Mouse (Mus musculus) CH12.LX (cell line): ENCODE measurements around the gene Cys1. TPM values are rescaled to one million over a fixed set of nuclear protein-coding genes. Genes with fewer than 3 reads are reported as not detected.

Experiments
- DNase-seq: peaks from one replicate; pipeline ENCODE4 v3.0.0-alpha.2; 2013; ENCODE audit errors: extremely low read depth
- H3K27ac ChIP-seq: 2 replicates; pipeline ENCODE4 v1.5.1; 2012; ENCODE audit warnings: low read depth, mild to moderate bottlenecking, control low read depth, moderate library complexity; ENCODE audit not compliant: insufficient read depth
- H3K27me3 ChIP-seq: replicated peaks from 2 replicates; pipeline ENCODE3; 2012; ENCODE audit warnings: inconsistent platforms
- H3K36me3 ChIP-seq, 2 experiments: replicated peaks in 1 of 2; 2 replicates each; pipeline versions ENCODE3 to v1.6.1; 2012; ENCODE audit warnings: inconsistent platforms in 1 of 2, low read length in 1 of 2, mild to moderate bottlenecking in 1 of 2, mixed read lengths in 1 of 2, moderate library complexity in 1 of 2; ENCODE audit not compliant: control insufficient read depth in 1 of 2, insufficient read depth in 1 of 2
- H3K4me1 ChIP-seq, 2 experiments: 2 replicates each; pipeline ENCODE4 v1.6.1; 2012; ENCODE audit warnings: inconsistent platforms in 1 of 2, moderate library complexity in 1 of 2; ENCODE audit not compliant: insufficient read depth in 2 of 2, control insufficient read depth in 1 of 2
- H3K4me2 ChIP-seq: 2 replicates; pipeline ENCODE4 v1.6.1; 2012; ENCODE audit warnings: low read depth, mild to moderate bottlenecking, control low read depth; ENCODE audit not compliant: poor library complexity, insufficient read depth, severe bottlenecking
- H3K4me3 ChIP-seq, 3 experiments: fragments of 150-350 bp in 1 of 3; sonication (generic) in 1 of 3; replicated peaks in 1 of 3; 2 replicates each; pipeline versions ENCODE3 to v1.5.1; 2011 to 2012; ENCODE audit warnings: low read depth in 2 of 3, low read length in 2 of 3, mild to moderate bottlenecking in 2 of 3, moderate library complexity in 2 of 3, control low read depth in 1 of 3, improper control_type of control experiment in 1 of 3, inconsistent platforms in 1 of 3, mixed read lengths in 1 of 3; ENCODE audit not compliant: poor library complexity in 1 of 3
- H3K79me2 ChIP-seq: replicated peaks from 2 replicates; pipeline ENCODE4 v1.6.1; 2012; ENCODE audit warnings: mild to moderate bottlenecking, moderate library complexity; ENCODE audit not compliant: control insufficient read depth, poor library complexity, insufficient read depth, severe bottlenecking; ENCODE audit errors: extremely low read depth
- H3K9ac ChIP-seq: 2 replicates; pipeline ENCODE4 v1.6.1; 2012; ENCODE audit warnings: low read depth, mild to moderate bottlenecking, control low read depth, moderate library complexity; ENCODE audit not compliant: insufficient read depth
- H3K9me3 ChIP-seq: replicated peaks from 2 replicates; pipeline ENCODE3; 2012; ENCODE audit warnings: low read length, inconsistent platforms, mixed read lengths
- GABPA ChIP-seq: IDR thresholded peaks from 2 replicates; pipeline ENCODE4 v1.6.1; 2012; ENCODE audit warnings: low read depth, low read length, improper control_type of control experiment, inconsistent platforms; ENCODE audit not compliant: insufficient replicate concordance
- MYC ChIP-seq: IDR thresholded peaks from 2 replicates; pipeline ENCODE4 v1.6.1; 2011; ENCODE audit warnings: low read depth, mild to moderate bottlenecking, improper control_type of control experiment, low read length
- SIN3A ChIP-seq: IDR thresholded peaks from 2 replicates; pipeline ENCODE4 v1.6.1; 2012; ENCODE audit warnings: low read length, improper control_type of control experiment, inconsistent platforms
- dilution Hi-C: fragments of 300-500 bp; cut with MboI; formaldehyde crosslinking; loops from 2 replicates; pipeline ENCODE4 v1.14.3; 2020; ENCODE audit warnings: low sequenced_read_pairs; ENCODE audit not compliant: extremely low pct_unique_long_range_greater_than_20kb, extremely low pct_ligation_motif_present
- in situ Hi-C: fragments of 300-500 bp; cut with MboI; formaldehyde crosslinking; loops from 3 replicates; pipeline ENCODE4 v1.14.3; 2019; ENCODE audit warnings: low sequenced_read_pairs, low pct_ligation_motif_present, low pct_unique_long_range_greater_than_20kb, mixed read lengths
- polyA plus RNA-seq: library from polyadenylated mRNA; unstranded; fragments of >175 nt; gene quantifications from 2 replicates; pipeline ENCODE4 v1.2.1, GENCODE M21; 2012; ENCODE audit warnings: low read depth; ENCODE audit not compliant: insufficient read length
- total RNA-seq, 2 experiments: library from RNA; depleted of rRNA; stranded (reverse); fragments of 300-350 nt in 1 of 2; fragments of >200 nt in 1 of 2; gene quantifications; 2 replicates each; pipeline ENCODE4 v1.2.3; 2012 to 2014

Gene Cys1
- total and polyA plus RNA-seq, 3 experiments: not detected

GRCm38 (mm10) chr12:24619436-24619835 is 62.2 kb downstream of the Cys1 start:
- Histone ChIP-seq H3K9ac (no peak overlapping the region), H3K4me3 (no peak overlapping the region), H3K27ac (no peak overlapping the region), H3K9me3 (no peaks in the 10 kb centered on the region), H3K79me2 (no peaks in the 10 kb centered on the region), H3K27me3 (no peaks in the 10 kb centered on the region), H3K36me3 (peaks cover 13 to 15% of the 10 kb centered on the region in 2 experiments), H3K4me2 (no peak overlapping the region), H3K4me1 (peaks cover 14 to 27% of the 10 kb centered on the region in 2 experiments)
- TF ChIP-seq MYC: no peak
- TF ChIP-seq GABPA: no peak
- TF ChIP-seq SIN3A: no peak
- dilution Hi-C loops: no loop called here
- no peak for DNase-seq
- in situ Hi-C loops: loop anchor here (25.0 kb wide), 1 partner anchor 343 kb away; the partner anchor contains the start of gene Kidins220

Other genes starting within 250 kb of the Cys1 start
- gene Taf1b, start 183.5 kb downstream of the Cys1 start, total RNA-seq (2012; rRNA removed): 25.9 and 26.6 TPM in 2 replicates
- 34.5 and 36.6 TPM in 2 replicates for gene Taf1b, start 183.5 kb downstream of the Cys1 start, total RNA-seq (2014; rRNA removed)
- 42.2 and 49.6 TPM in 2 replicates for gene Taf1b, start 183.5 kb downstream of the Cys1 start, polyA plus RNA-seq
- 1.3 and 1.6 TPM in 2 replicates for gene Grhl1, start 109.5 kb downstream of the Cys1 start, total RNA-seq (2012; rRNA removed)
- 0.54 and 0.63 TPM in 2 replicates for gene Grhl1, start 109.5 kb downstream of the Cys1 start, total RNA-seq (2014; rRNA removed)
- 0.66 and 0.75 TPM in 2 replicates for gene Grhl1, start 109.5 kb downstream of the Cys1 start, polyA plus RNA-seq
- 3.6 and 7.3 TPM in 2 replicates for gene Klf11, start 30.5 kb downstream of the Cys1 start, total RNA-seq (2012; rRNA removed)
- gene Klf11, start 30.5 kb downstream of the Cys1 start, total RNA-seq (2014; rRNA removed): 7.2 and 8.0 TPM in 2 replicates
- 7.5 and 9.2 TPM in 2 replicates for gene Klf11, start 30.5 kb downstream of the Cys1 start, polyA plus RNA-seq
- 89.0 and 138 TPM in 2 replicates for gene Rrm2, start 26.4 kb upstream of the Cys1 start, total RNA-seq (2012; rRNA removed)
- 180 and 187 TPM in 2 replicates for gene Rrm2, start 26.4 kb upstream of the Cys1 start, total RNA-seq (2014; rRNA removed)
- gene Rrm2, start 26.4 kb upstream of the Cys1 start, polyA plus RNA-seq: 202 and 214 TPM in 2 replicates
- gene Mboat2, start 149.1 kb upstream of the Cys1 start, total RNA-seq (2012; rRNA removed): 0.25 and 0.76 TPM in 2 replicates
- gene Mboat2, start 149.1 kb upstream of the Cys1 start, total RNA-seq (2014; rRNA removed): 2.3 and 4.0 TPM in 2 replicates
- 0.39 and 0.55 TPM in 2 replicates for gene Mboat2, start 149.1 kb upstream of the Cys1 start, polyA plus RNA-seq